Mouse (Mus musculus): ENCODE data around the gene Igf1r. TPM values are rescaled to one million over a fixed set of nuclear protein-coding genes. Genes with fewer than 3 reads are reported as not detected.
"Not testable (repeated sequence)": the region's sequence is repeated elsewhere in the genome, so short reads cannot be mapped to it uniquely, and the experiment has no call there.

The Igf1r gene
- polyA plus RNA-seq, 1 experiment, result 21.3 TPM

DNA sequence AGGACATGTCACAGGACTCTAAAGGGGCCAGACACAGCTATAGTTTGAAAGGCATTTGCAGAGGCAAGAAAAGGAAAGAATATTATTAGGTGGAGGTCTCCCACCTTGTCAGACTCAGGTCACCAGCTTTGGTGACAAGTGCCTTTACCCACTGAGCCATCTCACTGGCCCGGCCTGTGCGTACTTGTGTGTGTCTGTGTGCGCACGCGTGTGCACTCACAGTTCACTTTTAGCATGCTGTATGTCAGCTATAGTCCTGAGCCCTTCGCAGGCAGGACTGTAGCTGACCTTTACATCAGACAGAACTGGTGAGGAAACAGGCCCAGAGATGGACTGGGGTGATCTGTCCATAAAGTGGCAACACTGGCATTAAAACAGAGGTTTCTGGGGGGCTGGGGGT is 325.8 kb downstream of the Igf1r start:
- Histone ChIP-seq H3K4me1 (ENCODE audit: control insufficient read depth, insufficient read depth, low read length) (peaks cover 1% of the 10 kb centered on the region; the same call in 1 of the 2 replicates), H3K4me3 (replicated peaks; ENCODE audit: control insufficient read depth, low read depth, low read length) (no peak overlapping the region), H3K27ac (ENCODE audit: control insufficient read depth, insufficient read depth, low read depth, low read length, poor library complexity) (no peak overlapping the region)
- TF ChIP-seq CTCF (IDR thresholded peaks at IDR 0.05; ENCODE audit: control insufficient read depth, insufficient read depth, low read length) (no peak), POLR2A (IDR thresholded peaks at IDR 0.05; ENCODE audit: borderline replicate concordance, control insufficient read depth, low read depth, low read length) (no peak)
- 89% methylated on average over 6 of the region's 6 CpGs for WGBS

GRCm38 (mm10) chr7:68278908-68279307 is 326.3 kb downstream of the Igf1r start:
- Histone ChIP-seq H3K4me1 (ENCODE audit: control insufficient read depth, insufficient read depth, low read length) (peaks cover 3% of the 10 kb centered on the region; the same call in 1 of the 2 replicates), H3K4me3 (replicated peaks; ENCODE audit: control insufficient read depth, low read depth, low read length) (no peak overlapping the region), H3K27ac (ENCODE audit: control insufficient read depth, insufficient read depth, low read depth, low read length, poor library complexity) (no peak overlapping the region)
- 48% methylated on average over 6 of the region's 6 CpGs for WGBS
- TF ChIP-seq POLR2A (IDR thresholded peaks at IDR 0.05; ENCODE audit: borderline replicate concordance, control insufficient read depth, low read depth, low read length) (no peak), CTCF (IDR thresholded peaks at IDR 0.05; ENCODE audit: control insufficient read depth, insufficient read depth, low read length) (no peak)

DNA sequence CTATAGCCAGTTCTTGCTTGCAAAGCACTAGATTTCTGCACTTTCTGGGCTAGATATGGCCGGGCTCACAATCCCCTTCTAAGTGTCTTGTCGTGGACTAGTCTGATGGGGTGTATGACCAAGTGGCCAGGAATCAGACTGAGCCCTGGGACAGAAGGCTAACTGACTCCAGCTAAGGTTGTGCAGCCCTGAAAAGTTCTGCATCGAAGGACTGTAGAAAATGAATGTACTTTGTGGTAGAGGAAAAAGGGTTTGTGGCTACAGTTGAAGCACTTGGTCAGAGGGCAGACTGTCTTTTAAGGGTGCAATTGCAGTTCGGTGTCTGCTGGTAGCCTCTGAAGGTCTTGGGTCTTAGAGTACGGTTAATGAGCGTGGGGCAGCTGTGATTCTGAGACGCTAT is 326.9 kb downstream of the Igf1r start:
- H3K27ac ChIP-seq (ENCODE audit: control insufficient read depth, insufficient read depth, low read depth, low read length, poor library complexity), result no peak overlapping the region

DNA sequence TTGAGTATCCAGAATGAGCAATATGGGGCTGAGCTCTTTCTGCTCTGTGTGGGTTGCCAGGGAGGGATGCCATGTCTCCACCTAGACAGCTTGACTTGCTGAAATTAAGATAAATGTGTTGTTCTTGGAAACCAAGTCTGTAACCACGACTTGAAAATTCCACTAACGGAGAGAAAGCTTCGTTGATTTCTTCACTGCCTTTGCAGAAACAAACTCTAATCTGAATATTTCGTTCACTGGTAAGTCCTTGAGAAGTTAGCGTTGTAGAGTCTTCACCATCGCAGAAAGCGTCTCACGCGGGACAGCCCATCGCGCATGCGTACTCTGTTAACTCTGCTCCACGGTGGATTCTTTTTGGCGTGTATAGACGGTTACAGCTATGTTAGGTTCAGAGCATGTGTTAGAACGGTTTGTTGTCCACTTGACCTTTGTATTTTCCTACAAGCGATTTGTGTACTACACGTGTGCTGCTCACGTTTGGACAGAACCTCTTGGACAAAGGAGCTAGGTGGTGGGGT is 327.8 kb downstream of the Igf1r start:
- TF ChIP-seq POLR2A (IDR thresholded peaks at IDR 0.05; ENCODE audit: borderline replicate concordance, control insufficient read depth, low read depth, low read length) (no peak), CTCF (IDR thresholded peaks at IDR 0.05; ENCODE audit: control insufficient read depth, insufficient read depth, low read length) (no peak)
- no peak overlapping the region for H3K4me3 ChIP-seq (replicated peaks; ENCODE audit: control insufficient read depth, low read depth, low read length)
- no peak overlapping the region for H3K27ac ChIP-seq (ENCODE audit: control insufficient read depth, insufficient read depth, low read depth, low read length, poor library complexity)
- WGBS, result 79% methylated on average over 19 of the region's 19 CpGs
- peaks cover 3% of the 10 kb centered on the region; the same call in 1 of the 2 replicates for H3K4me1 ChIP-seq (ENCODE audit: control insufficient read depth, insufficient read depth, low read length)

More for the DNA sequence above, 326.9 kb downstream of the Igf1r start:
- Histone ChIP-seq H3K4me3 (replicated peaks; ENCODE audit: control insufficient read depth, low read depth, low read length) (no peak overlapping the region), H3K4me1 (ENCODE audit: control insufficient read depth, insufficient read depth, low read length) (peaks cover 3% of the 10 kb centered on the region; the same call in 1 of the 2 replicates)
- 62% methylated on average over 7 of the region's 7 CpGs for WGBS
- TF ChIP-seq POLR2A (IDR thresholded peaks at IDR 0.05; ENCODE audit: borderline replicate concordance, control insufficient read depth, low read depth, low read length) (no peak), CTCF (IDR thresholded peaks at IDR 0.05; ENCODE audit: control insufficient read depth, insufficient read depth, low read length) (no peak)

DNA sequence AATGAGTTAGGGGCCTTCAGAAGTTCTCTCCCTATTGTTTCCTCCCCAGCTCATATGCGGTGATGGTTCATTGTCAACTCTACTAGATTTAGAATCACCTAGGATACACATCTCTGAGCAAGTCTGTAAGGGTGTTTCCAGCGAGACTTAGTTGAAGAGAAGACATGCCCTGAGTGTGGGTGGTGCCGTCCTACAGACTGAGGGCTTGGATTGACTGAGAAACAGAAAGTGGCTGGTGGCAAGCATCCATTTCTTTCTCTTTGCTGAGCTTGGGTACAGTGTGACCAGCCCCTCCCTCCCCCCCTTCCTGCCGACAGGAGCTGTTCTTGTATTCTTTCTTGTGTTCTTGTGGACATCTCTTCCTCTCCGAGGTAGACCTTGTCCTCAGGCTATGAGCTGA is 328.7 kb downstream of the Igf1r start:
- Histone ChIP-seq H3K27ac (ENCODE audit: control insufficient read depth, insufficient read depth, low read depth, low read length, poor library complexity) (no peak overlapping the region), H3K4me3 (replicated peaks; ENCODE audit: control insufficient read depth, low read depth, low read length) (no peak overlapping the region), H3K4me1 (ENCODE audit: control insufficient read depth, insufficient read depth, low read length) (peaks cover 3% of the 10 kb centered on the region; the same call in 1 of the 2 replicates)
- WGBS, result 27% methylated on average over 5 of the region's 5 CpGs
- no peak for TF ChIP-seq CTCF (IDR thresholded peaks at IDR 0.05; ENCODE audit: control insufficient read depth, insufficient read depth, low read length)
- no peak for TF ChIP-seq POLR2A (IDR thresholded peaks at IDR 0.05; ENCODE audit: borderline replicate concordance, control insufficient read depth, low read depth, low read length)

DNA sequence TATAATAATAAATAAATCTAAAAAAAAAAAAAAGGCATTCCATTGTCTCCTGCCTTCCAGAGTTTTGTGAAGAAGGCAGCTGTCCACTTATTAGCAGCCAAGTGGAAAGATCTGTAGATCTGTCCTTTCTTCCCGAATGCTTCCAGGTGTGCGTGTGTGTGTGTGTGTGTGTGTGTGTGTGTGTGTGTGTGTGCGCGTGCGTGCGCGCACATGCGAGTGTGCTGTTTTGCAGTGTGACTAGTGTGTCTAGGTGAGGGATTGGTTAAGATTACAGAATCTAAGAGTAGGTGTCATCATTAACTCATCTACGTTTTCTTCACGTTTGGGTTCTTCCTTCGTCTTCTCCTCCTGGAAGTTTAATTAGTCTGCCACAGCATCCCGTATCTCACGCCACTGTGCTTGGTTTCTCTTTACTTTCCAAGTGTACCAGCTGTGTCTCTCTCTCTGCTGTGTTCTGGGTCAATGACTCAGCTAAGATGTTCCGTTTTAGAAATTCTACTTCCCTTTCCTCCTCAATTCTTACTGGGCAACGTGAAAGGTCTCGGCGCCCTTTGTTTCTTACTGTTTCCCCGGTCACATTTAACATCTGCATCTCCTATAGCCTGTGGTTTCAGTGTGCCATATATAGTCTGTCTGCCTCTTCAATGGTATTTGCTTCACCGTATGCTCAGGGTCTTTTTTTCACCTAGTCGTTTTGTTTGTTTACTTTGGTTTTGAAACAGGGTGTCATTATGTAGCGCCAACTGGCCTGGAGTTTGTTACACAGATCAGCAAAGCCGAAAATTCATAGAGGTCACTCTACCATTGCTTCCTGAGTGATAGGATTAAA is 329.9 kb downstream of the Igf1r start:
- TF ChIP-seq POLR2A (IDR thresholded peaks at IDR 0.05; ENCODE audit: borderline replicate concordance, control insufficient read depth, low read depth, low read length) (no peak), CTCF (IDR thresholded peaks at IDR 0.05; ENCODE audit: control insufficient read depth, insufficient read depth, low read length) (no peak)
- H3K4me3 ChIP-seq (replicated peaks; ENCODE audit: control insufficient read depth, low read depth, low read length), result peak overlapping the region; percentile 38
- peak overlapping the region; percentile 84 for H3K27ac ChIP-seq (ENCODE audit: control insufficient read depth, insufficient read depth, low read depth, low read length, poor library complexity)
- H3K4me1 ChIP-seq (ENCODE audit: control insufficient read depth, insufficient read depth, low read length), result peaks cover 5% of the 10 kb centered on the region
- WGBS, result 20% methylated on average over 22 of the region's 22 CpGs

GRCm38 (mm10) chr7:68283133-68283520 is 330.5 kb downstream of the Igf1r start:
- H3K4me1 ChIP-seq (ENCODE audit: control insufficient read depth, insufficient read depth, low read length); H3K4me3 ChIP-seq (replicated peaks; ENCODE audit: control insufficient read depth, low read depth, low read length): not testable (repeated sequence)
- peak overlapping the region; percentile 77; the same call in 1 of the 2 replicates for H3K27ac ChIP-seq (ENCODE audit: control insufficient read depth, insufficient read depth, low read depth, low read length, poor library complexity)
- WGBS, result 51% methylated on average over 4 of the region's 4 CpGs

Other genes starting within 250 kb of the Igf1r start
- 0.92 and 1.3 TPM in 2 replicates for gene Synm, start 193.1 kb upstream of the Igf1r start, polyA plus RNA-seq (2011; ENCODE audit: insufficient read depth, insufficient read length, low replicate concordance, missing spikeins)